Mouse (Mus musculus): ENCODE data around the gene Prss32.
A peak's percentile ranks its signal among the peaks of the same experiment; 100 is the strongest.

Prss32 gene

DNA sequence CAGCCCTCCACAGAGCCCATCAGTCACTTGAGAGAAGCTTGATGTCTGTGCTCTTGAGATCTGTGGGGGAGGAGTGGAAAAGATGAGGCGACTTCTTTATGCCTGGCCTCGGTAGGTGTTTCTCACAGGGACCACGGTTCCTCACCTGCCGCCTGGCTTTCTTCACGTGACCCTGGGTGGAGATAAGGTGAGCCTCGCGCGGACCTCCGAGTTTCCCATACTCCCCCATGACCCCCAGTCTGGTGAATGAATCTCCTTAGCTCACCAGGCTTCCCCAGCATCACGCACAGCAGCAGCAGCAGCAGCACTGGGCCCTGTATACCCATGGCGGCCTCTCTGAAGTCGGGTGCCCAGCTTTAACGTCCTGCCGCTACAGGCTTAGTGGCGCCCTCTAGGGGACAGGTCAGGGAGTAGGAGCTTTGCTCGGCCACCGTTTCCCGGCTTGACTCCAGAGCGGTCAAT is at the start of gene Prss32, which contains the start of gene Prss41:
TSS of gene Prss32 (plus strand) at position 44 of the 462 bp plus-strand sequence.
TSS of gene Prss41 (minus strand) at position 361 of the 462 bp plus-strand sequence.
- DNase-seq: peak; percentile 62

GRCm38 (mm10) chr17:23795323-23795722 is 48.3 kb upstream of the Prss32 start:
- no peak for DNase-seq

GRCm38 (mm10) chr17:23797316-23797715 is 46.3 kb upstream of the Prss32 start:
- DNase-seq: no peak

DNA sequence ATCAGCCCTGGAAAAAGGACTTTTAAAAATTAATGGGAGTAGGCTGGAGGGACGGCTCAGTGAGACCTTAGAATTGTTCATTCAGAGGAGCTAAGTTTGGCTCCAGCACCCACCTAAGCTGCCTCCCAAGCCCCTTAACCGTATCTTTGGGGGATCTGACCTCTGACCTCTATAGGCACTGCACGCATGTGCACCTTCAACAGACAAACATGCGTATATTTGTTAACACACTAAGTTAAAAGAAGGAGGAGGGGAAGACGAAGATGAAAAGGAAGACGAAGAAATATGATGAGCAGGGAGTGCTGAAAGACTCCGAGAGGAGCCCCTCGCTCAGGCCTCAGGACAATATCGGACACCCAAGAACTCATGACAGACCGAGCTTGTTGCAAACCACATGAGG is 42.0 kb upstream of the Prss32 start:
- no peak for DNase-seq

GRCm38 (mm10) chr17:23802746-23803365 is 40.8 kb upstream of the Prss32 start:
- DNase-seq: peak; percentile 100

DNA sequence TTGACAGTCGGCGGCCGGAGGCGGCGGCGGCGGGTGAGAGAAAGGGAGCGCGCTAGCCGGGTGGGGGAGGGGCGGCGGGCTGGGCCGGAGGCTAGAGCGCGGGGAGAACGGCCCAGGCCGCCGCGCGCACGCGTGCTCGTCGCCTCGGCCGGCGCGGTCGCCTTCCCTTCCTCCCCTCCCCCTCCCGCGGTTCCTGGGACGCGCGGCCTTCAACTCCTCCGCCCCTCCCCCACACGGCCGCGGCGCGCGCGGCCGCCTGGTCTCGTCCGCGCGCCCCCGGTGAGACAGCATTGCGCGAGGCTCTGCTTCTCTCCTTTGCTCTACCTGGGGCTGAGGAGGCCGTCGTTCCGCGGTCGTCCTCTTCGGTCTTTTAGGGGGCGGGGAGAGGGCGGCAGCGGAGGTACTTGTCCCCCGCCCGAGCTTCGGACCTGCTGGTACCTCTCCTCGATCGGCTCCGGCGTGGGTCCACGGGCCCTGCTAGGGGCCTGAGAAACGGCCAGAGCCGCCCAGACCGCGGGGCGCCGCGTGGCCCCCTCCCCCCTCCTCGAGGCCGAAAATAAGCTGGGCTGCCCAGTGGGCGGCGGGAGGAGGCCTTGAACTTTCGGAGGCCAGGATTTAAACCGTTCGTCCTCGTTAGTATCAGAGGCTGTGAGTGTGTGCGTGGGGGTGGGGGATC is 40.2 kb upstream of the Prss32 start:
- DNase-seq: peak; percentile 93

DNA sequence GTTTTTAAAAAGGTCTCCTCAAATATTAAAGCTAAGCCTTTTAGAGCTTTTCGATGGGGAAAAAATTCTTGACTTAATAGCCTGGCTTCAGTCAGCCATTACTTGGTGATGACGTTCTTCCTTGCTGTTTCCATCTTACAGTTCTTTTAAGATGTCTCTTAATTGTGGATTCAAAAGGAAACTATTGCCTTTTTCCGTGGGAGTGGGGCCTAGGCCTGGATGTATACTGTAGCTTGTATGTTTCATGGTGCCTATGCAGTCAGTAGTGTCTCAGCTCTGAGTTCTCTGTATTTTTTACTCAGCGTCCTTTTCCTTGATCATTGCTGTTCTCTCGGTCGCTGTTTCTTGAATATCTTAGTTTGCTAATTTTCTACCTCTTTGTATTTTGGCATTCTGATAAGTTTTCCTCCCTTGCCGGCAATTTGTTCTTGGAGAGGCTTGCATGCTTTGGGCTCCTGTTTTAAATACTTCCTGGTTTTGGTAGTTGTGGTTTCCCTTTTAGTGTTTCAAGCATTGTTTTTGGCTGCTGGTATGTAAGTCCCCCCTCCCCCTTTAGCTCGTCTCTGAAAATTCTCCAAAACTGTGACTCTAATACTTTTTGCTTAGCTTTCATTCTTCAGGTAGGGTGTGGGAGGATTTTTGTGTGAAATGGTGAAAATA is 39.1 kb upstream of the Prss32 start:
- DNase-seq: no peak

DNA sequence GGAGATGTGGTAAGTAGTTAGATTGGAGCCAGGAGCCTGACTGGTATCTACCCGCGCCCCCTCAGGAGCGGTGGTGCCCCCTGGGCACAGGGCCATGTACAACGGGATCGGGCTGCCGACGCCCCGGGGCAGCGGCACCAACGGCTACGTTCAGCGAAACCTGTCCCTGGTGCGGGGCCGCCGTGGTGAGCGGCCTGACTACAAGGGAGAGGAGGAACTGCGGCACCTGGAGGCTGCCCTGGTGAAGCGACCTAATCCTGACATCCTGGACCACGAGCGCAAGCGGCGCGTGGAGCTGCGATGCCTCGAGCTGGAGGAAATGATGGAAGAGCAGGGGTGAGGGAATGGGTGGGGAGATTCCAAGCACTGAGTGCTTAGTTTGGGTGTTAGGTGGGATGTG is 36.8 kb upstream of the Prss32 start:
- DNase-seq: peak; percentile 34

GRCm38 (mm10) chr17:23807918-23808317 is 35.7 kb upstream of the Prss32 start:
- no peak for DNase-seq

DNA sequence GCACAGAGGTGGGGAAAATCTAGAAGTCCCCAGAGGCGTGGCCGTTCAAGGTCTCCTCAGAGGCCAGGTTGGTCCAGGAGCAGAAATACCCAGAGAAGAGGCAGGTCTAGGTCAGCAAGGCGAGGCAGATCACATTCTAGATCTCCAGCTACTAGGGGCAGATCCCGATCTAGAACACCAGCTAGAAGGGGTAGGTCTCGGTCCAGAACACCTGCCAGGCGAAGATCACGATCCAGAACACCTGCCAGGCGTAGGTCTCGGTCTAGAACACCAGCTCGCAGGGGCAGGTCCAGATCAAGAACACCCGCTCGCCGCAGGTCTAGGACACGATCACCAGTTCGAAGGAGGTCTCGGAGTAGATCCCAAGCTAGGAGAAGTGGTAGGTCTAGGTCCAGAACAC is 28.0 kb upstream of the Prss32 start:
- no peak for DNase-seq

DNA sequence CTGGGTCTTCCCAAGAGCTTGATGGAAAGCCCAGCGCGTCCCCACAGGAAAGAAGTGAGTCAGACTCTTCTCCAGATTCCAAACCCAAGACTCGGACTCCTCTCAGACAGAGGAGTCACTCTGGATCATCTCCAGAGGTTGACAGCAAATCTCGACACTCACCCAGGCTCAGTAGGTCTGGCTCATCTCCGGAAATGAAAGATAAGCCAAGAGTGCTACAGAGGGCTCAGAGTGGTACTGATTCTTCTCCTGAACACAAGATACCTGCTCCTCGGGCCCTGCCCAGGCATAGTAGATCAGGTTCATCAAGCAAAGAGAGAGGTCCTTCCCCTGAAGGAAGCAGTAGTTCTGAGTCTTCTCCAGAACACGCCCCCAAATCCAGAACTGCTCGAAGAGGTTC is 25.1 kb upstream of the Prss32 start:
- no peak for DNase-seq

- DNase-seq: no peak
Measured at GRCm38 (mm10) chr17:23819235-23819634, 24.4 kb upstream of the Prss32 start.

DNA sequence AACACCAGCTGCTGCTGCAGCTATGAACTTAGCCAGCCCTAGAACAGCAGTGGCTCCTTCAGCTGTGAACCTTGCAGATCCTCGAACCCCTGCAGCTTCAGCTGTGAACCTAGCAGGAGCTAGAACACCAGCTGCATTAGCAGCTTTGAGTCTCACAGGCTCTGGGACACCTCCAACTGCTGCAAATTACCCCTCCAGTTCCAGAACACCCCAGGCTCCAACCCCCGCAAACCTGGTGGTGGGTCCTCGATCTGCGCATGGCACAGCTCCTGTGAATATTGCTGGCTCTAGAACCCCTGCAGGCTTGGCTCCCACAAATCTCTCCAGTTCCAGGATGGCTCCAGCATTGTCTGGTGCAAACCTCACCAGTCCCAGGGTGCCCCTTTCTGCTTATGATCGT is 22.9 kb upstream of the Prss32 start:
- DNase-seq: no peak

GRCm38 (mm10) chr17:23822094-23822493 is 21.6 kb upstream of the Prss32 start:
- DNase-seq: no peak

DNA sequence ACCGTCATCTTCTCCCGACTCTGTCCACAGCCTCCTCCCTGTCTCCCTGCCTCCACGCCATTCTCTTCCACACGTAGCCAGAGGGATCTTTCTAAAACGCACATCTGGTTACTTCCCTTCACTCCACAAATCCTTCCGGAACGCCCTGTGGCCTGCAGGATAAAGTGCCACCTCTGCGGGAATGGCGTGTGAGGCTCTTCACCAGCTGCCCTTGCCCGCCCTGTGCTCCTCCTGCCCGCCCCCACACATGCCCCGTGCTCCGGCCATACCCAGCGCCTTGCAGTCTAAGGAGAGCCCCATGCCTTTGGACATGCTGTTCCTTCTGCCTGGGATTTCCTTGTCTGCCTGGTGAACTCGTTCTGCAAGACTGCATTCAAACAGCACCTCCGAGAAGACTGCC is 20.6 kb upstream of the Prss32 start:
- no peak for DNase-seq

DNA sequence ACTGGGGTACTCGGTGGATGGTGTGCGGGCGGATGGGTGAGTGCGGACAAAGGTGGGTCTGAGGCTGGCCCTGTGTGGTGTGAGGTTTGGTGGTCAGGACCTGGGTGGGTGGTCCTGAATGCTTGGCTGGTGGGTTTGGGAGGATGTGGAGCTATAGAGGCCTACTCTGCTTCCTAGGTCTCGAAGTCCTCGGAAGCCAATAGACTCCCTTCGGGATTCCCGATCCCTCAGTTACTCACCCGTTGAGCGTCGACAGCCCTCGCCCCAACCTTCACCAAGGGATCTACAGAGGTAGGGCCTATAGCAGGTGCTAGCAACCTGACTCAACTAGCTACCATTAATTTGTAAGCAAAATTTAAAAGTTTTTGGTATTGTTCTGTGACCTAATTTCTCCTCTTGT is 20.0 kb upstream of the Prss32 start:
- DNase-seq: no peak

GRCm38 (mm10) chr17:23825591-23825990 is 18.1 kb upstream of the Prss32 start:
- DNase-seq: no peak

DNA sequence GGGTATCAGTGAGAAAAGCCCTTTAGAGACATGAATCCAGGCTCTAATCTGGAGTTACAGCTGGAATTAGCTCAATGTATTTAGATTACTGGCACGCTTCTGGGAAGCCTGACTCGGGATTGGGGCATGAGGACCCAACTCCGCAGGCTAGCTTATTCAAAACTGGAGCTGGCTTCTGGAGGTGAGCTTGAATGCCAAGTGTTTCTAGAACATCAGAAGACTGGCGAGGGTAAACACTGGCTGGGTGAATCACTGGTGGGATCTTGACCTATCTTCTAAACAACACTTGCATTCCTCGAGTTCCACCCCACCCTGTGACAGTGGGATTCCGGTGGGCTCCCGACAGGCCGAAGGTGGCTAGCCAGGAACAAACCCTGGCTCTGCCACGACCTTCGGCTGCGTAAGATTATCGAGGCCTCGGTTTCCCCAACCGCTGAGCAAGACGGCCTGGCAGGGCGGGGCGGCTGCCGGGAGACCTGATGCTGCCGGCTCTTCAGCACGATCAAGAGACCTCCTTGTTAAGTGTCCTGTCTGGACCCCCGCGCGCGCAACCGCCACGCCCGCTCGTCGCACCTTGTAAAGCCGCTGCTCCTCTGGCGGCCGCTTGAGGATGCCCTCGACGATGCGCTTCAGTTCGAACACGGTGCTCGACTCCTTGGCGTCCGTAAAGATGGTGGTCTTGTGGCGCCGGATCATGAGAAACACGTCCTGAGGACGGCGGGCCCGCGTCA is 15.2 kb upstream of the Prss32 start:
- peak; percentile 73 for DNase-seq

GRCm38 (mm10) chr17:23829064-23829619 is 14.5 kb upstream of the Prss32 start, which contains the start of gene Elob:
TSS of gene Elob (minus strand) at chr17:23829136.
- DNase-seq: peak; percentile 95

DNA sequence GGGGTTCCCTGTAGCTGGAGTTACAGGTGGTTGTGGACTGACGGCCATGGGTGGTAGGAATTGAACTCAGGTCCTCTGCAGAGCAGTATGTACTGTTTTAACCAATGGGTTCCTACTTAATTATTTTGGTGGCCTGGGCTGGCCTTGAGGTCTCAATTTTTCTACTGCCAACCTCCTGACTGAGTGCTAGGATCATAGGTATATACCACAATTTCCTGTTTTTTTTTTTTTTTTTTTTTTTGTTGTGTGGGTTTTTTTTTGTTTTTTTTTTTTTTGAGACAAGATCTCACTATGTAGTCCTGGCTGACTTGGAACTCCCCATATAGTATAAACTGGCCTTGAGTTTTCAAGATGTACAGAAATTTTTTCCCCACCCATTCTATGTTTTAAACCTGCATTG is 12.5 kb upstream of the Prss32 start:
- no peak for DNase-seq

DNA sequence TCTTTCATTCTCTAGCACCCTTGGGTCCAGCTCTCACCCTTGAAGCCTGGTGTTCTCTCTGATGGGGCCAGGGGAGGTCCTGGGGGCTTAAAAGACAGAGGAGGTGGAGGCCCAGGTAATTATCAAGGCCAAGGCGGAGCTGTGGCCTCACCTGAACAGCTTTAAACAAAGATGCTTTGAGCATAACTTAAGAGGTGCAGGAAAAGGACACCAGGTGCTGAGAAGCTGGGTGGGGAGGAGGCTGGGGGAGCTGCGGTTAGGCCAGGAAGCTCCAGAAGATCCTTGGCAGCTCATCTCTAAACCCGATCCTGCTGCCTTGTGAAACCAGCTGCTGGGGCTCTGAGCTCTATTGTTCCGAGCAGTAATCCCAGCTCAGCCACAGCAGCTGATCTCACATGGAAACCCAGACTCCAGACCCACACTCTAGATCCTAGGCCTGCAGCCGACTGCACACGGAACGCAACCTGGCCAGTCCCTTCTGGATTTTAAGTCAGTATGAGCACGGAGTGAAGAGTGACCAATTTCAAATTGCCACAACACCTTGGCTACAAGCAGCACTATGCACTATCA is 7.6 kb upstream of the Prss32 start, which contains the start of gene Prss33:
TSS of gene Prss33 (minus strand) at position 51 of the 570 bp plus-strand sequence.
- DNase-seq: peak; percentile 76

GRCm38 (mm10) chr17:23841145-23841544 is 2.5 kb upstream of the Prss32 start:
- peak; percentile 81 for DNase-seq

Data from retina, postnatal 1 day (tissue).